ENCODE assay signal across 18 mouse cellular contexts in genomic region chr12:99853323-99854258, GRCm38 (mm10). TPM values are rescaled to one million over a fixed set of nuclear protein-coding genes. Genes with fewer than 3 reads are reported as not detected.
DNase-seq lines count a peak whose midpoint lies in the region; ATAC-seq and TF ChIP-seq lines count a peak whose summit lies in the region.
"Had no signal": no experiment of that assay in that cellular context is flagged by ENCODE, and none has a peak within 500 bp of the region (broad histone marks: within the 10 kb centered on the region; RNA-seq: fewer than 3 reads in every experiment).

No protein-coding gene starts in this region.

- H3K27ac ChIP-seq in stomach, embryonic 15.5 days: no peak overlapping the region
- no peak overlapping the region for H3K27ac ChIP-seq in stomach, postnatal 0 days (replicated peaks)
- peak overlapping the region; percentile 26; the same call in 1 of the 2 replicates for H3K27ac ChIP-seq in hindbrain, postnatal 0 days
- H3K27ac ChIP-seq: embryonic facial prominence, embryonic 13.5 days; limb, embryonic 15.5 days had no signal

- no peak overlapping the region for H3K4me3 ChIP-seq in stomach, embryonic 15.5 days (replicated peaks)
- H3K4me3 ChIP-seq in stomach, postnatal 0 days (ENCODE audit: low read depth, low read length): no peak overlapping the region
- H3K4me3 ChIP-seq in hindbrain, postnatal 0 days (ENCODE audit: low read length): no peak overlapping the region
- H3K4me3 ChIP-seq: embryonic facial prominence, embryonic 13.5 days; limb, embryonic 15.5 days; megakaryocyte, embryonic 14.5 days had no signal

- H3K9me3 ChIP-seq in stomach, embryonic 15.5 days: no peaks in the 10 kb centered on the region
- H3K9me3 ChIP-seq in stomach, postnatal 0 days (ENCODE audit: control insufficient read depth, low read length): no peaks in the 10 kb centered on the region
- no peaks in the 10 kb centered on the region for H3K9me3 ChIP-seq in hindbrain, postnatal 0 days (ENCODE audit: low read length)
- H3K9me3 ChIP-seq: embryonic facial prominence, embryonic 13.5 days; limb, embryonic 15.5 days; megakaryocyte, embryonic 14.5 days had no signal

- no peaks in the 10 kb centered on the region for H3K27me3 ChIP-seq in stomach, embryonic 15.5 days (replicated peaks)
- H3K27me3 ChIP-seq in stomach, postnatal 0 days (ENCODE audit: control insufficient read depth, insufficient read depth, low read length): no peaks in the 10 kb centered on the region
- H3K27me3 ChIP-seq in hindbrain, postnatal 0 days (ENCODE audit: insufficient read depth, low read length): no peaks in the 10 kb centered on the region
- H3K27me3 ChIP-seq: embryonic facial prominence, embryonic 13.5 days; limb, embryonic 15.5 days; megakaryocyte, embryonic 14.5 days had no signal

- H3K4me2 ChIP-seq in stomach, embryonic 15.5 days: no peak overlapping the region
- H3K4me2 ChIP-seq in stomach, postnatal 0 days (replicated peaks; ENCODE audit: low read depth): no peak overlapping the region
- H3K4me2 ChIP-seq in hindbrain, postnatal 0 days (ENCODE audit: low read depth, low read length): no peak overlapping the region
- H3K4me2 ChIP-seq: embryonic facial prominence, embryonic 13.5 days; limb, embryonic 15.5 days had no signal

- no peak for TF ChIP-seq EP300 in stomach, postnatal 0 days (optimal IDR thresholded peaks at IDR 0.05)

- H3K4me1 ChIP-seq in stomach, embryonic 15.5 days: no peaks in the 10 kb centered on the region
- H3K4me1 ChIP-seq in stomach, postnatal 0 days (replicated peaks; ENCODE audit: control insufficient read depth, insufficient read depth): no peaks in the 10 kb centered on the region
- H3K4me1 ChIP-seq in hindbrain, postnatal 0 days (ENCODE audit: insufficient read depth, low read length): no peaks in the 10 kb centered on the region
- H3K4me1 ChIP-seq: limb, embryonic 15.5 days had no signal

- 0 out of 2 replicates have a peak, but pooled peaks have one; percentile 27 for ATAC-seq in stomach, embryonic 15.5 days (ENCODE audit: insufficient read depth, low FRiP score, low read depth)
- ATAC-seq in stomach, postnatal 0 days (ENCODE audit: low FRiP score, low TSS enrichment): no peak
- ATAC-seq in hindbrain, postnatal 0 days: peak; percentile 55; the same call in 1 of the 2 replicates
- ATAC-seq in granulocyte monocyte progenitor cell, adult 5-6 weeks (replicated peaks; ENCODE audit: poor library complexity, severe bottlenecking): no peak

- no peaks in the 10 kb centered on the region; the same call in 1 of the 2 replicates for H3K36me3 ChIP-seq in stomach, embryonic 15.5 days
- no peaks in the 10 kb centered on the region for H3K36me3 ChIP-seq in stomach, postnatal 0 days (ENCODE audit: control insufficient read depth, insufficient read depth, low read length)
- no peaks in the 10 kb centered on the region for H3K36me3 ChIP-seq in hindbrain, postnatal 0 days (ENCODE audit: insufficient read depth, low read length)
- H3K36me3 ChIP-seq: limb, embryonic 15.5 days had no signal

- DNase-seq in heart, adult 11 months: peak; percentile 83
- no peak for DNase-seq in heart, postnatal 4 days
- no peak for DNase-seq in stomach, postnatal 0 days (ENCODE audit: low spot score)
- DNase-seq in hindbrain, postnatal 0 days (ENCODE audit: low spot score): peak; percentile 56
- no peak for DNase-seq in gastrocnemius, adult 18-20 months (ENCODE audit: low spot score)
- DNase-seq in ovary, postnatal 14 days (ENCODE audit: low spot score): no peak
- DNase-seq: adrenal gland, postnatal 14 days; cerebellum, adult 2 months; heart, adult 18-20 months; kidney, adult 9 months; kidney, postnatal 4 days; lung, postnatal 14 days; thymus, adult 2 months had no signal

- WGBS in stomach, embryonic 15.5 days: 68% methylated on average over 14 of the region's 14 CpGs
- 61% methylated on average over 14 of the region's 14 CpGs for WGBS in stomach, postnatal 0 days
- WGBS in hindbrain, postnatal 0 days: 43% methylated on average over 14 of the region's 14 CpGs

- no peak for TF ChIP-seq CTCF in stomach, postnatal 0 days (IDR thresholded peaks at IDR 0.05; ENCODE audit: low read depth)
- no peak for TF ChIP-seq CTCF in hindbrain, postnatal 0 days (IDR thresholded peaks at IDR 0.05; ENCODE audit: low read depth)

- no peak overlapping the region for H3K9ac ChIP-seq in stomach, embryonic 15.5 days
- H3K9ac ChIP-seq in stomach, postnatal 0 days (ENCODE audit: low read length): no peak overlapping the region
- no peak overlapping the region for H3K9ac ChIP-seq in hindbrain, postnatal 0 days (replicated peaks; ENCODE audit: low read length)
- H3K9ac ChIP-seq: embryonic facial prominence, embryonic 13.5 days; limb, embryonic 15.5 days had no signal

RNA-seq across cellular contexts. Expression of gene Efcab11, which starts 30.6 kb away (rescaled TPM):
- 1 to 10 TPM; 3.5 to 4.2 TPM for total RNA-seq in heart, postnatal 4 days (2021)
- 9.2 and 10.6 TPM in 2 replicates for polyA plus RNA-seq in stomach, embryonic 15.5 days (2015; fragmentation: Nextera tagmentation; extraction: Ambion mirVana)
- 2.8 and 3.6 TPM in 2 replicates for polyA plus RNA-seq in stomach, postnatal 0 days (2015; fragmentation: Nextera tagmentation; extraction: Ambion mirVana)
- total RNA-seq in hindbrain, postnatal 0 days (2014; rRNA removed): 4.7 and 4.8 TPM in 2 replicates
- polyA plus RNA-seq in hindbrain, postnatal 0 days (2015; fragmentation: Nextera tagmentation; extraction: Ambion mirVana): 4.3 and 5.5 TPM in 2 replicates
- 3.5 and 5.3 TPM in 2 replicates for total RNA-seq in granulocyte monocyte progenitor cell, adult 5-6 weeks (2014; fragmentation: Nextera tagmentation)
- 5.9 and 9.3 TPM in 2 replicates for total RNA-seq in granulocyte monocyte progenitor cell, adult 5-6 weeks (2017)
- total RNA-seq in gastrocnemius, adult 18-20 months (2021): not detected
- total RNA-seq: heart, adult 18-20 months had no signal

RNA-seq across cellular contexts. Expression of gene Tdp1, which starts 30.7 kb away (rescaled TPM):
- total RNA-seq in heart, postnatal 4 days (2021): 10 to 100 TPM; 16.7 to 18.1 TPM
- 46.0 and 49.7 TPM in 2 replicates for polyA plus RNA-seq in stomach, embryonic 15.5 days (2015; fragmentation: Nextera tagmentation; extraction: Ambion mirVana)
- polyA plus RNA-seq in stomach, postnatal 0 days (2015; fragmentation: Nextera tagmentation; extraction: Ambion mirVana): 12.9 and 13.3 TPM in 2 replicates
- total RNA-seq in hindbrain, postnatal 0 days (2014; rRNA removed): 14.2 and 14.6 TPM in 2 replicates
- polyA plus RNA-seq in hindbrain, postnatal 0 days (2015; fragmentation: Nextera tagmentation; extraction: Ambion mirVana): 35.1 and 36.2 TPM in 2 replicates
- total RNA-seq in granulocyte monocyte progenitor cell, adult 5-6 weeks (2014; fragmentation: Nextera tagmentation): 38.1 and 41.9 TPM in 2 replicates
- 19.0 and 22.6 TPM in 2 replicates for total RNA-seq in granulocyte monocyte progenitor cell, adult 5-6 weeks (2017)
- total RNA-seq in gastrocnemius, adult 18-20 months (2021): 1 to 10 TPM; 4.5 to 4.7 TPM

Comparison
In these comparisons a context has a peak if more than half of its experiments do, and no peak if none do; other contexts are left out.
1. DNase-seq: peak in heart, adult 11 months (single experiment) and hindbrain, postnatal 0 days (single experiment); none in heart, postnatal 4 days (single experiment), stomach, postnatal 0 days (single experiment), gastrocnemius, adult 18-20 months (single experiment) and ovary, postnatal 14 days (single experiment).
2. ATAC-seq: peak in stomach, embryonic 15.5 days (single experiment) and hindbrain, postnatal 0 days (single experiment); none in stomach, postnatal 0 days (single experiment) and granulocyte monocyte progenitor cell, adult 5-6 weeks (single experiment).